Mouse (Mus musculus) ES-E14 (cell line): ENCODE results near the gene Kctd21. TPM values are rescaled to one million over a fixed set of nuclear protein-coding genes. Genes with fewer than 3 reads are reported as not detected.

Source experiments
- DNase-seq: peaks from one replicate; pipeline ENCODE4 v3.0.0-alpha.2; 2013; ENCODE audit warnings: low read depth, low spot score
- H3K27ac ChIP-seq: 2 replicates; pipeline ENCODE4 v1.5.1; 2012; ENCODE audit warnings: low read depth, mild to moderate bottlenecking, low read length, moderate library complexity, mixed read lengths; ENCODE audit not compliant: poor library complexity, insufficient read depth, severe bottlenecking
- H3K36me3 ChIP-seq: 2 replicates; pipeline ENCODE4 v1.6.1; 2012; ENCODE audit warnings: mild to moderate bottlenecking, low read length, moderate library complexity, mixed read lengths; ENCODE audit not compliant: control insufficient read depth, poor library complexity, insufficient read depth, severe bottlenecking
- H3K4me1 ChIP-seq, 2 experiments: fragments of 150-350 bp in 1 of 2; sonication (generic) in 1 of 2; 2 replicates each; pipeline ENCODE4 v1.6.1; 2012; ENCODE audit warnings: low read length in 2 of 2, mild to moderate bottlenecking in 1 of 2, mixed read lengths in 1 of 2; ENCODE audit not compliant: control insufficient read depth in 2 of 2, insufficient read depth in 2 of 2, poor library complexity in 1 of 2
- H3K4me3 ChIP-seq, 2 experiments: fragments of 150-350 bp in 1 of 2; sonication (generic) in 1 of 2; 2 replicates each; pipeline ENCODE4 v1.5.1; 2012; ENCODE audit warnings: low read length in 2 of 2, low read depth in 1 of 2, mild to moderate bottlenecking in 1 of 2, mixed read lengths in 1 of 2; ENCODE audit not compliant: insufficient read depth in 1 of 2, poor library complexity in 1 of 2, severe bottlenecking in 1 of 2
- H3K9ac ChIP-seq: 2 replicates; pipeline ENCODE4 v1.6.1; 2012; ENCODE audit warnings: low read depth, mild to moderate bottlenecking, low read length, mixed read lengths; ENCODE audit not compliant: poor library complexity, insufficient read depth, severe bottlenecking
- H3K9me3 ChIP-seq: fragments of 150-350 bp; sonication (generic); 2 replicates; pipeline ENCODE4 v1.6.1; 2012; ENCODE audit warnings: low read depth, mild to moderate bottlenecking, low read length; ENCODE audit not compliant: control insufficient read depth, insufficient read depth
- CHD2 ChIP-seq: IDR thresholded peaks from 2 replicates; pipeline ENCODE4 v1.6.1; 2014; ENCODE audit warnings: mild to moderate bottlenecking, low read depth, low read length, inconsistent platforms
- HCFC1 ChIP-seq: IDR thresholded peaks from 2 replicates; pipeline ENCODE4 v1.6.1; 2012; ENCODE audit warnings: low read length, inconsistent platforms, borderline replicate concordance; ENCODE audit not compliant: insufficient read depth
- MAFK ChIP-seq: IDR thresholded peaks from 2 replicates; pipeline ENCODE4 v1.6.1; 2014; ENCODE audit warnings: mild to moderate bottlenecking, low read depth, low read length, inconsistent platforms; ENCODE audit not compliant: insufficient read depth
- ZC3H11A ChIP-seq: IDR thresholded peaks from 2 replicates; pipeline ENCODE4 v1.6.1; 2012; ENCODE audit warnings: low read depth, mild to moderate bottlenecking, inconsistent platforms, low read length, borderline replicate concordance
- ZNF384 ChIP-seq: IDR thresholded peaks from 2 replicates; pipeline ENCODE4 v1.6.1; 2012; ENCODE audit warnings: low read depth, low read length, inconsistent platforms
- in situ Hi-C, 2 experiments: fragments of 600-800 bp; cut with MboI; formaldehyde crosslinking; loops; one replicate each; pipeline ENCODE4 v1.15.1; 2025; ENCODE audit warnings: low sequenced_read_pairs in 2 of 2, inconsistent platforms in 1 of 2; ENCODE audit not compliant: unreplicated experiment in 2 of 2
- total RNA-seq: library from RNA; depleted of rRNA; stranded (reverse); fragments of 300-350 nt; gene quantifications from 2 replicates; pipeline ENCODE4 v1.2.3, GENCODE M21; 2012

Kctd21 gene
- total RNA-seq, 1 experiment: 1.4 TPM

GRCm38 (mm10) chr7:97386106-97386805 lies 54.1 kb downstream of the Kctd21 start:
- Histone ChIP-seq H3K4me1 (no peaks in the 10 kb centered on the region), H3K9me3 (no peaks in the 10 kb centered on the region), H3K36me3 (peaks cover 4% of the 10 kb centered on the region; the same call in 1 of the 2 replicates), H3K27ac (no peak overlapping the region), H3K4me3 (no peak overlapping the region), H3K9ac (no peak overlapping the region)
- TF ChIP-seq ZNF384: no peak
- TF ChIP-seq HCFC1: no peak
- no peak for TF ChIP-seq ZC3H11A
- TF ChIP-seq CHD2: no peak
- no peak for TF ChIP-seq MAFK
- DNase-seq: no peak
- in situ Hi-C loops: no loop called here

- Histone ChIP-seq H3K36me3 (peaks cover 4% of the 10 kb centered on the region; the same call in 1 of the 2 replicates), H3K27ac (no peak overlapping the region), H3K4me3 (no peak overlapping the region), H3K4me1 (no peaks in the 10 kb centered on the region), H3K9me3 (no peaks in the 10 kb centered on the region), H3K9ac (no peak overlapping the region)
- in situ Hi-C loops: no loop called here
- no peak for DNase-seq
- TF ChIP-seq CHD2 (no peak), ZC3H11A (no peak), HCFC1 (no peak), ZNF384 (no peak), MAFK (no peak)
These were observed 54.8 kb downstream of the Kctd21 start for GRCm38 (mm10) chr7:97386806-97387370.

GRCm38 (mm10) chr7:97387561-97388147 lies 55.5 kb downstream of the Kctd21 start:
- peaks cover 2% of the 10 kb centered on the region; the same call in 1 of the 2 replicates for H3K36me3 ChIP-seq
- TF ChIP-seq ZNF384 (no peak), ZC3H11A (no peak), CHD2 (no peak), MAFK (no peak), HCFC1 (no peak)
- in situ Hi-C loops: no loop called here

GRCm38 (mm10) chr7:97388541-97388940 lies 56.4 kb downstream of the Kctd21 start:
- no peaks in the 10 kb centered on the region for H3K4me1 ChIP-seq
- no peak for TF ChIP-seq HCFC1
- TF ChIP-seq CHD2: no peak
- no peak for TF ChIP-seq ZC3H11A
- no peak for TF ChIP-seq ZNF384
- TF ChIP-seq MAFK: no peak
- H3K9me3 ChIP-seq: no peaks in the 10 kb centered on the region
- H3K4me3 ChIP-seq: no peak overlapping the region
- no peak for DNase-seq
- peaks cover 2% of the 10 kb centered on the region; the same call in 1 of the 2 replicates for H3K36me3 ChIP-seq
- no peak overlapping the region for H3K9ac ChIP-seq
- in situ Hi-C loops: no loop called here
- no peak overlapping the region for H3K27ac ChIP-seq

More at GRCm38 (mm10) chr7:97387561-97388147, 55.5 kb downstream of the Kctd21 start:
- H3K9me3 ChIP-seq: no peaks in the 10 kb centered on the region
- no peak overlapping the region for H3K9ac ChIP-seq
- no peaks in the 10 kb centered on the region for H3K4me1 ChIP-seq
- no peak overlapping the region for H3K4me3 ChIP-seq
- no peak overlapping the region for H3K27ac ChIP-seq
- no peak for DNase-seq
